10 mouse cellular contexts compared by ENCODE assay signal in the genomic region with DNA sequence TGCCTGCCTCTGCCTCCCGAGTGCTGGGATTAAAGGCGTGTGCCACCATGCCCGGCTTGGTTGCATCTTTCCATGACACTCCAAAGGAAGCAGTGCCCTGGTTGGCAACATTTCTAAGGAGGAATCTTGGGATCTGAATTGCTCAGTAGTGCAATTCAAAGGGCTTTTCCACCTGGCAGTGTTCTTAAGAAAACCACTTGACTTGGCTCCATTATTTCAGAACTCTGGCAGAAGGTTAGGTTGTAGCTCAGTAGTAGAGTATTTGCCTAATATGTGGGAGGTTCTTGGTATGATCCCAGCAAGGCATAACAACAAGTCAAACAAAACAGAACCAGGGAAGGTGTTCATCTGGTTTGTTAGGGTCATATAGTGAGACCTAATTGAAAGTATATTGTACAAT.
"Had no signal": no experiment of that assay in that cellular context is flagged by ENCODE, and none has a peak within 500 bp of the region (broad histone marks: within the 10 kb centered on the region; RNA-seq: fewer than 3 reads in every experiment).

No protein-coding gene starts in this region.

- ATAC-seq: inflammation-experienced regulatory T-cells, adult 6 months; midbrain, embryonic 13.5 days had no signal

- H3K27me3 ChIP-seq: kidney, embryonic 15.5 days; limb, embryonic 15.5 days; midbrain, embryonic 13.5 days; neural tube, embryonic 15.5 days had no signal

- H3K27ac ChIP-seq: kidney, embryonic 15.5 days; limb, embryonic 15.5 days; liver, embryonic 14.5 days; midbrain, embryonic 13.5 days; neural tube, embryonic 15.5 days; stomach, postnatal 0 days had no signal

- H3K36me3 ChIP-seq: kidney, embryonic 15.5 days; limb, embryonic 15.5 days; midbrain, embryonic 13.5 days; neural tube, embryonic 15.5 days had no signal

- H3K4me1 ChIP-seq: kidney, embryonic 15.5 days; limb, embryonic 15.5 days; midbrain, embryonic 13.5 days; neural tube, embryonic 15.5 days had no signal

- H3K9me3 ChIP-seq: kidney, embryonic 15.5 days; limb, embryonic 15.5 days; midbrain, embryonic 13.5 days; neural tube, embryonic 15.5 days had no signal

- H3K4me2 ChIP-seq: kidney, embryonic 15.5 days; limb, embryonic 15.5 days; midbrain, embryonic 13.5 days; neural tube, embryonic 15.5 days had no signal

- DNase-seq: kidney, adult 18-20 months; layer of hippocampus, postnatal 36 days; thymus, postnatal 4 days had no signal

- H3K4me3 ChIP-seq: kidney, embryonic 15.5 days; limb, embryonic 15.5 days; midbrain, embryonic 13.5 days; neural tube, embryonic 15.5 days had no signal

- H3K9ac ChIP-seq: kidney, embryonic 15.5 days; limb, embryonic 15.5 days; liver, embryonic 14.5 days; midbrain, embryonic 13.5 days; neural tube, embryonic 15.5 days had no signal
